Mouse (Mus musculus): ENCODE results near the gene Tnpo2.

DNA sequence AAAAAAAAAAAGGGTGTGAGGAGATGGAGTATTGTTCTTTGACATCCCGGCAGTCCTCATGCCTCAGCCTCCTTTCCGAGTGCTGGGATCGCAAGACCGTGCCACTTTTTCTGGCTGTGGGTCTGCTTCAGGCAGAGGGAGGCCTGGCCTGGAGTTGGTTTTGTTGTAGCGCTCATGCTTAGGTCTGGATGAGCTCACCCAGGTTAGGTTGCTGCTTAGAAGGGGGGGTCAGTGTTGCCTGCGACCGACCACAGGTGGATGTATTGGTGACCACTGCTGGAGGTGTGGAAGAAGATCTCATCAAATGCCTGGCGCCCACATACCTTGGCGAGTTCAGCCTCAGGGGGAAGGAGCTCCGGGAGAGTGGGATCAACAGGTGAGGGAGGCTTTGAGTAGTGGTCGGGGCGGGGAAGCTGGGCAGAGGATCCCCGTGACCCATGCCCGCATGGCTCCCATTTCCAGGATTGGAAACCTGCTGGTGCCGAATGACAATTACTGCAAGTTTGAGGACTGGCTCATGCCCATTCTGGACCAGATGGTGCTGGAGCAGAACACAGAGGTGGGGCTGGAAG is 36.4 kb downstream of the Tnpo2 start:
- TF ChIP-seq CTCF (IDR thresholded peaks at IDR 0.05; ENCODE audit: low read depth) (no peak), EP300 (optimal IDR thresholded peaks at IDR 0.05) (no peak)

All from stomach, postnatal 0 days (tissue).